Mouse (Mus musculus) forebrain, embryonic 10.5 days (tissue): ENCODE results near the gene Tmem184b. TPM values are rescaled to one million over a fixed set of nuclear protein-coding genes. Genes with fewer than 3 reads are reported as not detected.

Experiments
- DNase-seq: peaks from one replicate; pipeline ENCODE4 v3.0.0-alpha.2; 2017; ENCODE audit warnings: low spot score; ENCODE audit errors: extremely low spot score
- H3K27ac ChIP-seq: fragments of 300-500 bp; sonication (generic); 2 replicates; pipeline ENCODE4 v1.5.1; 2016; ENCODE audit warnings: mild to moderate bottlenecking
- H3K27me3 ChIP-seq: fragments of 300-500 bp; sonication (generic); 2 replicates; pipeline ENCODE4 v1.6.1; 2016; ENCODE audit warnings: mild to moderate bottlenecking; ENCODE audit not compliant: poor library complexity, severe bottlenecking
- H3K36me3 ChIP-seq: fragments of 300-500 bp; sonication (generic); replicated peaks from 2 replicates; pipeline ENCODE4 v1.6.1; 2016; ENCODE audit warnings: mild to moderate bottlenecking, moderate library complexity
- H3K4me1 ChIP-seq: fragments of 300-500 bp; sonication (generic); 2 replicates; pipeline ENCODE4 v1.6.1; 2016
- H3K4me3 ChIP-seq: fragments of 300-500 bp; sonication (generic); 2 replicates; pipeline ENCODE4 v1.5.1; 2016; ENCODE audit warnings: mild to moderate bottlenecking, moderate library complexity
- H3K9me3 ChIP-seq: fragments of 300-500 bp; sonication (generic); 2 replicates; pipeline ENCODE4 v1.6.1; 2016; ENCODE audit warnings: mild to moderate bottlenecking, moderate library complexity
- WGBS: fragments of 180-500 bp; shearing (Covaris S2); methylation state at CpG from one replicate; pipeline ENCODE4 v1.1.7; 2016; 5-methylcytosine and 5-hydroxymethylcytosine counted together
- polyA plus RNA-seq: library from polyadenylated mRNA; unstranded; fragments of >200 nt; fragmentation: Nextera tagmentation; extraction: Ambion mirVana; gene quantifications from 2 replicates; pipeline ENCODE4 v1.2.1, GENCODE M21; 2016

Gene Tmem184b
- polyA plus RNA-seq, result 50.0 and 56.1 TPM in 2 replicates

DNA sequence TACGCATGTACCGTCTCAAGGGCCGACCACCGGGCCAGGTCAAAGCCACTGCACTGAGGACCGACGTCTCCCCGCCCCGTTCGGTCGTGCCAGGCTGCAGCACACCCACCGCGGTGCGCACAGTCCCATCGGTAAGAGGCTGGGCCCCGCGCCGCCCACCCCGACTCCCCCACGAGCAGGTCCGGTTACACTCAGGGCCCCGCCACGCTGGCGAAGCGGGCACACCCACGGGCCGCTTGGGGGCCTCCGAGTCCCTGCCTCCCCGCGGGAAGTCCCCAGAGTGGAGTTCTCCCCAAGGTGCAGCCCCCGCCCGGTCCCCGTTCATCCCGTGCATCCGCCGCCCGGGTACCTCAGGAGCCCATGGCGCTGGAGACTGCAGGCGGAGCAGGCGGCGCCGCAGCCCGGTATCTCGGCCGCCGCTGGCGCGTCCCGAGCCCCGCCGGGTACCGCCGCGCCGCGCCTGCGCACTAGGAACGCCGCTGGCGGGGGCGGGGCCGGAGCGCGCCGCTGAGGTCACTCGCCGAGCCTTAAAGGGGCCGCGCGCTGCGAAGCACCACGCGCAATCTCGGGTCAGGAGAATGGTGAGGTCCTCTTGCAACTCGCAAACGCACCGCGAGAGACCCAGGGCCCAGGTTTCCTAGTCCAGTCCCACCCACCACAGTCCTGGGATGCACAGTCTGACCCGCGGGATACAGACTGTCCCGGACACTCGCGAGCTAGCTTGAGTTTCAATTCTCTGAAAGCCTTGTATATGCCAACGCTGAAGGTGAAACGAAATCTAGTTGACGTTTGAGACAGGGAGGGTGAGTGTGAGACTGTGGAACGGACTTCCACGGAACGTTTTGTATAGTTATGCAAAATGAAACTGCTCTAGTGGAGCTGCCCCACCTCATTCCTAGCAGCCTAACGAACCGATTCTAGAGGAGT lies at the start of gene Tmem184b:
Tmem184b (minus strand) TSS at position 734 of the 927 bp plus-strand sequence.
- WGBS, result under 1% methylated on average over 90 of the region's 90 CpGs
- Histone ChIP-seq H3K27ac (peak within 1 kb of the TSS; percentile 94), H3K4me1 (peaks cover 51% of the 10 kb centered on the region), H3K4me3 (peak within 1 kb of the TSS; percentile 98), H3K9me3 (no peaks in the 10 kb centered on the region), H3K27me3 (peaks cover 17% of the 10 kb centered on the region), H3K36me3 (peaks cover 4% of the 10 kb centered on the region)
- DNase-seq, result peak; percentile 81

DNA sequence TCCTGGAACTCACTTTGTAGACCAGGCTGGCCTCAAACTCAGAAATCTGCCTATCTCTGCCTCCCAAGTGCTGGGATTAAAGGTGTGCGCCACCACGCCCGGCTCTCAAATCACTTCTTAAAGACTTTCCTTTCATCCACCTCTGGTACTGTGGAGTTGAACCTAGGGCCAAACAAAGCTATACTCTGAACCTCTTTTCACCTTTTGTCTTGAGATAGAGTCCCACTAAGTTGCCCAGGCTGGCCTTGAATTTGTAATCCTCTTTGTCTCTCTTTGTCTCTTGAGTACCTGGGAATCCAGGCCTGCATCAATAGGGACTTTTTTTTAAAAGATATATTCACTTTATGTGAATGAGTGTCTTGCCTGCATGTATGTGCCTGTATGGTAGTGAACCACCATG lies 44.7 kb upstream of the Tmem184b start:
- Histone ChIP-seq H3K4me1 (peaks cover 15% of the 10 kb centered on the region), H3K27me3 (peaks cover 6% of the 10 kb centered on the region; the same call in 1 of the 2 replicates), H3K27ac (no peak overlapping the region), H3K9me3 (no peaks in the 10 kb centered on the region), H3K36me3 (no peaks in the 10 kb centered on the region), H3K4me3 (no peak overlapping the region)
- WGBS, result 88% methylated on average over 3 of the region's 3 CpGs
- no peak for DNase-seq

DNA sequence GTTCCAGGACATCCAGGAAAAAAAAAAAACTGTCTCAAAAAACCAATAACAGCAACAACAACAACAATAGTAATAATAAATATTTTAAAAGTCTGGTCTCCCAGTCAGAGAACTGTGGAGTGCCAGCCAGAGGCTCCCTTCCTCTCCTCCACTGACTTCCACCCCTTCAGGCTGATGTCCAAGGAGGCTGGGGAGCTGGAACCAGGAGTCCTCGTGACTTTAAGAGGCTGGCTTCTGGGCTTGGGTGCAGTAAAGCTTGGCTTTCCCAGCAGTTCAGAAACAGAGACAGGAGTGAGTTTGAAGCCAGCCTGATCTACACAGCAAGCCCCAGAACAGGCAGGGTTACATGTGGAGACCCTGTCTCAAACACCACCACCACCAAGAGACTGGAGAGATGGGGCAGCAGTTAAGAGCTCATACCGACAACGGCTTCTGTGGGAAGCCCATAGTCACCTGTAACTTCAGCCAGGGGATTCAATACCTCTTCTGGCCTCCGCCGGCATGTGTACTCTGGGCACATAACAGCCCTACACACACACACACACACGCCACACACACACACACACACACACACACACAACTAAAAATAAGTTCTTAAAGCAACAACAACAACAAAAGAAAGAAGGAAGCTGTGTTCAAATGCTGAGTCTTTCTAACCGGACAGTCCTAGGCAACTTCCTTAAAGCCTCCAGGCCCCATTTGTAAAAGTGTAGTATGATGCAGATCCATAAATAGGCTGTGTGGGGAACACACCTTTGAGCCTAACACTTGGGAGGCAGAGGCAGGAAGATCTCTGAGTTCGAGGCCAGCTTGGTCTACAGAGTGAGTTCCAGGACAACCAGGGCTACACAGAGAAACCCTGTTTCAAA lies 42.7 kb upstream of the Tmem184b start:
- peaks cover 7% of the 10 kb centered on the region; the same call in 1 of the 2 replicates for H3K27me3 ChIP-seq
- 83% methylated on average over 8 of the region's 8 CpGs for WGBS
- DNase-seq, result no peak

DNA sequence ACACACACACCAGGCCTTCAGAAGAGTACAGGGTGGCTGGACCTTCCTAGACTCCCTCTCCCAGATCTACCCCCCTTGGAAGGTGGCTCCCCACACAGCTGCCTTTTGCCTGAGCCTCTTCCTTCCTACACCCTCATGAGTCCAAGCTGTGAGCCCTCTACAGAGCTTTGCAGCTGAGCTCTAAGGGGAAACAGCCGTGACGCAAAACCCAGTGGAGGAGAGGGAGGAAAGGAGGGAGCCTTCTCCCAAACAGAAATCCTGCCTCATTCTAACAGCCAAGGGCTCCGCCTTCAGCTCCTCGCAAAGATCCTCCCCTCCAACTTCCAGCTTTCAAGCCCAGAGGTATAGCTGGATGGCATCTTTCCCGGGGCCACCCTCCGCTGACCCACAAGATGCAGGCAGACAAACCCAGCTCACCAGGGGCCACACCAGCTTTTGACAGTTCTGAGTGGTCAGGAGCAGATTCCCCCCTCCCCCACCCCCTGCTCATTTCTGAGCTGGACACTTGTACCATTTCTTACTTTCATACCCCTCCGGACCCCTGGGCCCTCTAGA lies 40.6 kb upstream of the Tmem184b start:
- Histone ChIP-seq H3K27ac (peak overlapping the region; percentile 17; the same call in 1 of the 2 replicates), H3K27me3 (peaks cover 7% of the 10 kb centered on the region; the same call in 1 of the 2 replicates), H3K36me3 (peaks cover 9% of the 10 kb centered on the region), H3K4me1 (peaks cover 50% of the 10 kb centered on the region), H3K9me3 (no peaks in the 10 kb centered on the region), H3K4me3 (no peak overlapping the region)
- no peak for DNase-seq
- WGBS, result 52% methylated on average over 7 of the region's 7 CpGs

More for the DNA sequence above, 42.7 kb upstream of the Tmem184b start:
- Histone ChIP-seq H3K9me3 (no peaks in the 10 kb centered on the region), H3K4me1 (peaks cover 29% of the 10 kb centered on the region), H3K36me3 (no peaks in the 10 kb centered on the region), H3K27ac (no peak overlapping the region; the same call in 1 of the 2 replicates), H3K4me3 (no peak overlapping the region)

DNA sequence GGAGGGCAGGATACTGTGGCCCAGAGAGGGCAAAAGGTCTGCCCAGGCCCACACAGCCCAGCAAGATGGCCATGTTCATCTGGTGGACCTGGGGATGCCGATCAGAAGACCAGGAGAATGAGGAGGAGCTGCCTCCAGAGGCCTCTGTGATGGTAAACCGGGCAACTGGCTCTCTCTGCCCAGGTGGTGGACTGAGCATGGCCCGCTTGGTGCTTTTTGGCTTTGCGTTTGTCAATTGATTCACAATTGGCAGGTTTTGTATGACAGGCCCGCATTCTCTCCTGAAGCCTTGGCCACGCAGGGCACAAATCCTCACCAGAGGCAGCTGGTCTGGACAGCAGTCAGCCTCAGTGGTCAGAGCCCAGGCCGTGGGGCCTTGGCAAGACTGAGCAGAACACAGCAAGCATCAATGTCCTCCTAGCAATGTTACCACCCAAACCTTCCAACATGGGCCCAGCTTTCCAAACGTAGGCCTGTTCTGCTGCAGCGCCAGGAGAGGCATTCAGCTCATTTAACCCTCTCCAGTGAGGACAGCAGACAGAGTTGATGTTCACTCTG lies 39.7 kb upstream of the Tmem184b start:
- Histone ChIP-seq H3K36me3 (peaks cover 18% of the 10 kb centered on the region), H3K27me3 (0 out of 2 replicates have a peak, but pooled peaks cover 7% of the 10 kb centered on the region), H3K27ac (peak overlapping the region; percentile 100), H3K4me3 (no peak overlapping the region), H3K4me1 (peaks cover 58% of the 10 kb centered on the region), H3K9me3 (no peaks in the 10 kb centered on the region)
- no peak for DNase-seq
- WGBS, result 80% methylated on average over 9 of the region's 9 CpGs

DNA sequence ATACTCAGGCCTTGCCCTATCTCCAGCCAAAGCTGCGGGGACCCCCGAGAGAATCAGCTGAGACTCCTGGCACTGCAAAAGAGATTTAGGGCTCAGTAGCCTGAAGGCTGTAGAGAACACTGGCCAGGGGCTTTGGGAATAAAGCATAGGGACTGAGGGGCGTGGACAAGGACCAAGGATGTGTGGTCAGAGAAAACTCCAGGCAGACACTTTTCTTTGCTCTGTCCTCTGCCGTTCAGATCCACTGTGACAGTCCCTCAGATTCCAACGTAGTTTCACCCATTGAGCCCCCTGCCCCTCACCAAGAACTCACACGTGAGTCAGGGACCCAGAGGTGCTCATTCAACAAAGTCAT lies 38.9 kb upstream of the Tmem184b start:
- 4% methylated on average over 6 of the region's 6 CpGs for WGBS
- H3K36me3 ChIP-seq, result peaks cover 26% of the 10 kb centered on the region
- DNase-seq, result no peak
- H3K27me3 ChIP-seq, result 0 out of 2 replicates have a peak, but pooled peaks cover 7% of the 10 kb centered on the region
- peak overlapping the region; percentile 100 for H3K27ac ChIP-seq
- peaks cover 67% of the 10 kb centered on the region for H3K4me1 ChIP-seq
- no peaks in the 10 kb centered on the region for H3K9me3 ChIP-seq
- peak overlapping the region; percentile 96 for H3K4me3 ChIP-seq

DNA sequence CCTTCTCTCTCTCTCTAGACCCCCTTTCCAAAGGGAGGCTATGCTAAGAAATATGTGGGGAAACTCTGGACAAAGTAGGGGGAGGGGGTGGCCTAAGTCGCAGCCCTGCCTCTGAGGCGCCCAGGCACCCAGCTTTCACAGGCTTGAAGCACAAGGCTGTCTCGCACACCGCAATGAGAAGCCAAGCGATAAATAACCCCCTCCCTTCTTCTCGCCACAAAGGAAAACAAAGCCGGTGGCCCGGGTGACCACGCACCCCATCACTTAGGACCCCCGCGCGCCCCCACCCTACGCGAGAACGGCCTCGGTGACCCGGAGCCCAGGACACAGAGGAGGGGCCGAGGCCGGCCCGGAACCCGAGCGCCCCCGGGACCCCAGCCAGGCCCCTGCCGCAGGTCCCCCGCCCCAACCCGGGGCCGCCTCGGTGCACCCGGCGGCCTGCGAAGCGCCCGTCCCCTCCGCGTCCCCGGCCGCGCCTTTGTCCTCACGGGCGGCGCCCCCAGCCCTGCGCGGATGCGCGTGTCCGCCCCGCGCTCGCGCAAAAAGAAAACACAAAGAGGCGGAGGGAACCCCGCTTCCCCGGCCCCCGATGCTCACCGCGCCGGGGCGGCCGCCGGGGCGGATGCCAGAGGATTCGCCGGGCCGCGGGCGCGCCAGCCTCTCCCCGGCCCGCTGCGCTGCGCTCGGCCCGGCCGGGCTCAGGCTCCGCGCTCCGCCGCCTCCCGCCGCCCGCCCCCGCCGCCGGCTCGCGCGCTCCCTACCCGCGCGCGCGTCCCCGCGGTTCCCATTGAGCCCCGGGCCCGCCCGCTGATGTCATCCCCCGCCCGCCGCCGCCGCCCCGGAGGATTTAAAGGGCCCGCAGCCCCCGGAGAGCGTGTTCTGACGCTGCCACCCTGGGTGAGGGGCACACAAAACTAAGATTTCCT lies 38.2 kb upstream of the Tmem184b start:
- Histone ChIP-seq H3K27me3 (0 out of 2 replicates have a peak, but pooled peaks cover 7% of the 10 kb centered on the region), H3K9me3 (no peaks in the 10 kb centered on the region), H3K4me3 (peak overlapping the region; percentile 96), H3K36me3 (peaks cover 32% of the 10 kb centered on the region), H3K4me1 (peaks cover 73% of the 10 kb centered on the region), H3K27ac (peak overlapping the region; percentile 100)
- under 1% methylated on average over 104 of the region's 107 CpGs for WGBS
- DNase-seq, result peak; percentile 78

DNA sequence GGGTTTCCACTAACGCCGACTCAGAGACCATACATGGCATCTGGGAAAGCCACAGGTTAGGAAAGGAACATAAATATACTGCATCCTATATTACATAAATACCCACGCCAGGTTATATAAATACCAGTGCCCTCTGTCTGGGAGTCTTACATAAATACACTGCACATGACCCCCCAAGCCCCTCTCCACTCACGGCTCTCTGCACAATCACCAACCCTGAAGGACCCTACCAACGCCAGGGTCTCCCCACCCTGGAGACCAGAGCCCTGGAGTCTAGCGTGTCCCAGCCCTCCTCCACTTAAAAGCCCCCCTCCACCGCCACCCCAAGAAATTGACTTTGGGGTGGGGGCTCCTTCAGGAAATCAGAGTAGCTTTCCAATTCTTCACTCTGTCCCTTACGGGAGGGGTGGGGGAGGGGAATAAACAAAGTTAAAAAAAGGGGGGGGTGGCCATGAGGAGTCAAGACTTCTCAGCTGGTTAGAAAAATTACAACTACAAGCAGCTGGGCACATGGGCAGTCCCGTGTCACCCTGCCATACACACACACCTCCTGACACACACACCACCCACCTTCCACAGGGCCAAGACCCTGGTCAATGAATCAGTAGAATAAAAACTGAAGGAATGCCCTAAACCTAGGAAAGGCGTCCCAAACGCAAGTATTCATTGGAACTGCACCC lies 37.4 kb upstream of the Tmem184b start:
- H3K4me3 ChIP-seq, result peak overlapping the region; percentile 96
- 32% methylated on average over 11 of the region's 11 CpGs for WGBS
- DNase-seq, result peak; percentile 31
- H3K27ac ChIP-seq, result peak overlapping the region; percentile 100
- peaks cover 81% of the 10 kb centered on the region for H3K4me1 ChIP-seq
- H3K36me3 ChIP-seq, result peaks cover 40% of the 10 kb centered on the region
- 0 out of 2 replicates have a peak, but pooled peaks cover 7% of the 10 kb centered on the region for H3K27me3 ChIP-seq
- no peaks in the 10 kb centered on the region for H3K9me3 ChIP-seq

DNA sequence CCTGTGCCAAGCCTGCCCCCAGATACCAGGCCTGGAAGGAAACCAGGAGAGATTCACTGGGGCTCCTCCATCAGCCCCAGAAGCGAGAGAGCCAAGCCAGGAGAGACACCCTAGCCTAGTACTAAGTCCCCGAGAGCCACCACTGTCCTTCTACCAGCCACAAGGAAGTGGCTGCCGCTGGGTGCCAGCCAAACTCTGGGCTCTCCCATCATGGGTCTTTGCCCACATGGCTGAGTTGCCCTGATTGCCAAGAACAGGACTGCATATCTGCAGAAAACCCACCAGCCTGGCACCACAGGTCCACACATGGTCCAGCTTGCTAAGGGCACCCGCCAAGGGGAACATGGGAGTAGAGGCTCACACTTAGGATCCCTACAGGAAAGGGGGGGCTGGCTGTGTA lies 36.9 kb upstream of the Tmem184b start:
- Histone ChIP-seq H3K36me3 (peaks cover 46% of the 10 kb centered on the region), H3K9me3 (no peaks in the 10 kb centered on the region), H3K27me3 (0 out of 2 replicates have a peak, but pooled peaks cover 7% of the 10 kb centered on the region), H3K4me3 (peak overlapping the region; percentile 96), H3K4me1 (peaks cover 87% of the 10 kb centered on the region), H3K27ac (peak overlapping the region; percentile 100)
- no peak for DNase-seq
- WGBS, result 86% methylated on average over 4 of the region's 4 CpGs

DNA sequence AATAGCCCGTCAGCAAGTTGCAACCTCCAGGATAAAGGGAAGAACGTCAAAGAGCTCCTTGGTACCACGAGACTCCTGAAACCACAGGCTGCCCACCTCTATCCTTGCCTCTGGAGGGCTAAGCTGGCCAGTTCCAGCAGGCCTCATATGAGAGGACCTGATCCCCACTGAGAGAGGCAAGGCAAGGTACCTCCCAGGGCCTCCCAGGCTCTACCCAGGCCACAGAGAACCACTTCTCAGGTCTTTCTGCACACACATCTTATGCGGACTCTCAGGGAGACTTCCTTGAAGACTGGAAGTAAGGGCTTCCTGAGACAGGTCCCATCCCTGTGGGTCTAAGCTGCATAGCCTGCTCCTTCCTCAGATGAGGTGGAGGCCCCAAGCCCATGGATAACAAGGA lies 36.0 kb upstream of the Tmem184b start:
- no peak for DNase-seq
- Histone ChIP-seq H3K4me3 (peak overlapping the region; percentile 96), H3K4me1 (peaks cover 87% of the 10 kb centered on the region), H3K9me3 (no peaks in the 10 kb centered on the region), H3K36me3 (peaks cover 54% of the 10 kb centered on the region), H3K27me3 (0 out of 2 replicates have a peak, but pooled peaks cover 7% of the 10 kb centered on the region), H3K27ac (peak overlapping the region; percentile 100; the same call in 1 of the 2 replicates)
- WGBS, result 88% methylated on average over 4 of the region's 4 CpGs

DNA sequence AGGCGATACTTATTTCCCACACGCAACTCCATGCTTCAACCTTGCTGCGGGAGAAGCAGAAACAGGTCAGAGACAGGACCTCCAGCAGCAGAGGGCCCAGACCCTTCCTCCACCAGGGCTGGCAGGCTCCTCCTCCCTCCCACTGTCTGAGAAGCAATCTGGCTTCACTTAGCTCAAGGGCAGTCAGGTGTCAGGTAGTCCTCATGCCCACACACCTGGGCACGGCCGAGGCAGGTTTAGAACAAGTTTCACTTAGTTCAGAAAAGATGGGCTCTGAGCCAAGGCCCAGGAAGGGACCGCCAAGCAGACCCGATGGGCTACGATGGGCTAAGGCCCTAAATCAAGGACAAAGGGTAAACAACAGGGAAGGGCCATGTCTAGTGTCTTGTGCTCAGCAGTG lies 35.4 kb upstream of the Tmem184b start:
- no peak for DNase-seq
- H3K27ac ChIP-seq, result no peak overlapping the region
- H3K27me3 ChIP-seq, result 0 out of 2 replicates have a peak, but pooled peaks cover 7% of the 10 kb centered on the region
- H3K4me1 ChIP-seq, result peaks cover 82% of the 10 kb centered on the region
- H3K4me3 ChIP-seq, result peak overlapping the region; percentile 96; the same call in 1 of the 2 replicates
- WGBS, result 90% methylated on average over 8 of the region's 8 CpGs
- no peaks in the 10 kb centered on the region for H3K9me3 ChIP-seq
- H3K36me3 ChIP-seq, result peaks cover 60% of the 10 kb centered on the region
